Mouse (Mus musculus): ENCODE measurements around the gene Armt1. TPM values are rescaled to one million over a fixed set of nuclear protein-coding genes. Genes with fewer than 3 reads are reported as not detected.
"Not testable (repeated sequence)": the region's sequence is repeated elsewhere in the genome, so short reads cannot be mapped to it uniquely, and the experiment has no call there.

Gene Armt1
- polyA plus RNA-seq, 1 experiment = 8.4 TPM

GRCm38 (mm10) chr10:4405511-4405910 is 26.8 kb upstream of the Armt1 start:
- no peak overlapping the region for H3K27ac ChIP-seq (ENCODE audit: insufficient read depth, low read length)
- WGBS = 88% methylated on average over 5 of the region's 5 CpGs
- peaks cover 18% of the 10 kb centered on the region for H3K36me3 ChIP-seq (ENCODE audit: control insufficient read depth, insufficient read depth, low read length)
- DNase-seq (ENCODE audit: low read depth in 1 of 2, low spot score in 2 of 2) = no peak
- H3K27me3 ChIP-seq (ENCODE audit: control insufficient read depth, insufficient read depth, low read length) = no peaks in the 10 kb centered on the region
- H3K4me1 ChIP-seq (ENCODE audit: control insufficient read depth, insufficient read depth, insufficient read length) = no peaks in the 10 kb centered on the region
- no peak overlapping the region for H3K4me3 ChIP-seq (ENCODE audit: extremely low read depth, insufficient read depth, insufficient read length)
- TF ChIP-seq POLR2A (IDR thresholded peaks at IDR 0.05; ENCODE audit: low read depth, low read length) (no peak), CTCF (IDR thresholded peaks at IDR 0.05; ENCODE audit: extremely low read depth, insufficient read depth, insufficient read length, insufficient replicate concordance) (no peak)

- Histone ChIP-seq H3K36me3 (ENCODE audit: control insufficient read depth, insufficient read depth, low read length) (peaks cover 21% of the 10 kb centered on the region), H3K4me1 (ENCODE audit: control insufficient read depth, insufficient read depth, insufficient read length) (no peaks in the 10 kb centered on the region), H3K27me3 (ENCODE audit: control insufficient read depth, insufficient read depth, low read length) (no peaks in the 10 kb centered on the region), H3K27ac (ENCODE audit: insufficient read depth, low read length) (no peak overlapping the region), H3K4me3 (ENCODE audit: extremely low read depth, insufficient read depth, insufficient read length) (no peak overlapping the region)
- 94% methylated on average over 1 of the region's 1 CpGs for WGBS
- no peak for DNase-seq (ENCODE audit: low read depth in 1 of 2, low spot score in 2 of 2)
- TF ChIP-seq POLR2A (IDR thresholded peaks at IDR 0.05; ENCODE audit: low read depth, low read length) = no peak
- no peak for TF ChIP-seq CTCF (IDR thresholded peaks at IDR 0.05; ENCODE audit: extremely low read depth, insufficient read depth, insufficient read length, insufficient replicate concordance)
Measured at GRCm38 (mm10) chr10:4407191-4407590, 25.1 kb upstream of the Armt1 start.

- peak; percentile 17; the same call in 1 of the 2 replicates for TF ChIP-seq CTCF (IDR thresholded peaks at IDR 0.05; ENCODE audit: extremely low read depth, insufficient read depth, insufficient read length, insufficient replicate concordance)
- TF ChIP-seq POLR2A (IDR thresholded peaks at IDR 0.05; ENCODE audit: low read depth, low read length) = no peak
- H3K27ac ChIP-seq (ENCODE audit: insufficient read depth, low read length) = no peak overlapping the region
- H3K4me1 ChIP-seq (ENCODE audit: control insufficient read depth, insufficient read depth, insufficient read length) = no peaks in the 10 kb centered on the region
- H3K36me3 ChIP-seq (ENCODE audit: control insufficient read depth, insufficient read depth, low read length) = peaks cover 16% of the 10 kb centered on the region
- no peaks in the 10 kb centered on the region for H3K27me3 ChIP-seq (ENCODE audit: control insufficient read depth, insufficient read depth, low read length)
- no peak overlapping the region for H3K4me3 ChIP-seq (ENCODE audit: extremely low read depth, insufficient read depth, insufficient read length)
- WGBS = 69% methylated on average over 8 of the region's 8 CpGs
- no peak for DNase-seq (ENCODE audit: low read depth in 1 of 2, low spot score in 2 of 2)
Measured at GRCm38 (mm10) chr10:4425245-4425644, 7.0 kb upstream of the Armt1 start.

- peak overlapping the region; percentile 52; the same call in 1 of the 2 replicates for H3K27ac ChIP-seq (ENCODE audit: insufficient read depth, low read length)
- TF ChIP-seq CTCF (IDR thresholded peaks at IDR 0.05; ENCODE audit: extremely low read depth, insufficient read depth, insufficient read length, insufficient replicate concordance) = no peak
- no peak for TF ChIP-seq POLR2A (IDR thresholded peaks at IDR 0.05; ENCODE audit: low read depth, low read length)
- WGBS = 61% methylated on average over 8 of the region's 8 CpGs
Measured at GRCm38 (mm10) chr10:4430399-4430798, 1.9 kb upstream of the Armt1 start.

GRCm38 (mm10) chr10:4430826-4431225 is 1.4 kb upstream of the Armt1 start:
- TF ChIP-seq POLR2A (IDR thresholded peaks at IDR 0.05; ENCODE audit: low read depth, low read length) (no peak), CTCF (IDR thresholded peaks at IDR 0.05; ENCODE audit: extremely low read depth, insufficient read depth, insufficient read length, insufficient replicate concordance) (no peak)
- Histone ChIP-seq H3K27me3 (ENCODE audit: control insufficient read depth, insufficient read depth, low read length) (no peaks in the 10 kb centered on the region), H3K27ac (ENCODE audit: insufficient read depth, low read length) (peak overlapping the region; percentile 52), H3K4me1 (ENCODE audit: control insufficient read depth, insufficient read depth, insufficient read length) (peaks cover 9% of the 10 kb centered on the region; the same call in 1 of the 2 replicates), H3K36me3 (ENCODE audit: control insufficient read depth, insufficient read depth, low read length) (peaks cover 5% of the 10 kb centered on the region), H3K4me3 (ENCODE audit: extremely low read depth, insufficient read depth, insufficient read length) (no peak overlapping the region)
- DNase-seq (ENCODE audit: low read depth in 1 of 2, low spot score in 2 of 2) = no peak
- WGBS = 94% methylated on average over 3 of the region's 3 CpGs

More at GRCm38 (mm10) chr10:4430399-4430798, 1.9 kb upstream of the Armt1 start:
- no peaks in the 10 kb centered on the region for H3K27me3 ChIP-seq (ENCODE audit: control insufficient read depth, insufficient read depth, low read length)
- H3K36me3 ChIP-seq (ENCODE audit: control insufficient read depth, insufficient read depth, low read length) = peaks cover 8% of the 10 kb centered on the region
- H3K4me3 ChIP-seq (ENCODE audit: extremely low read depth, insufficient read depth, insufficient read length) = no peak overlapping the region
- DNase-seq (ENCODE audit: low read depth in 1 of 2, low spot score in 2 of 2) = peak in 1 of 2 experiments; percentile 29
- peaks cover 9% of the 10 kb centered on the region; the same call in 1 of the 2 replicates for H3K4me1 ChIP-seq (ENCODE audit: control insufficient read depth, insufficient read depth, insufficient read length)

- WGBS = 8% methylated on average over 5 of the region's 5 CpGs
- H3K4me1 ChIP-seq (ENCODE audit: control insufficient read depth, insufficient read depth, insufficient read length) = peaks cover 9% of the 10 kb centered on the region; the same call in 1 of the 2 replicates
- peak overlapping the region; percentile 71 for H3K27ac ChIP-seq (ENCODE audit: insufficient read depth, low read length)
- H3K4me3 ChIP-seq (ENCODE audit: extremely low read depth, insufficient read depth, insufficient read length) = peak overlapping the region; percentile 65
- no peak for DNase-seq (ENCODE audit: low read depth in 1 of 2, low spot score in 2 of 2)
- TF ChIP-seq CTCF (IDR thresholded peaks at IDR 0.05; ENCODE audit: extremely low read depth, insufficient read depth, insufficient read length, insufficient replicate concordance) = no peak
- TF ChIP-seq POLR2A (IDR thresholded peaks at IDR 0.05; ENCODE audit: low read depth, low read length) = no peak
- no peaks in the 10 kb centered on the region for H3K27me3 ChIP-seq (ENCODE audit: control insufficient read depth, insufficient read depth, low read length)
- peaks cover 3% of the 10 kb centered on the region for H3K36me3 ChIP-seq (ENCODE audit: control insufficient read depth, insufficient read depth, low read length)
Measured at GRCm38 (mm10) chr10:4431746-4432122, 533 bp upstream of the Armt1 start.

- Histone ChIP-seq H3K27ac (ENCODE audit: insufficient read depth, low read length) (peak overlapping the region; percentile 93), H3K27me3 (ENCODE audit: control insufficient read depth, insufficient read depth, low read length) (no peaks in the 10 kb centered on the region), H3K4me1 (ENCODE audit: control insufficient read depth, insufficient read depth, insufficient read length) (peaks cover 9% of the 10 kb centered on the region; the same call in 1 of the 2 replicates), H3K4me3 (ENCODE audit: extremely low read depth, insufficient read depth, insufficient read length) (peak overlapping the region; percentile 76), H3K36me3 (ENCODE audit: control insufficient read depth, insufficient read depth, low read length) (peaks cover 2% of the 10 kb centered on the region; the same call in 1 of the 2 replicates)
- TF ChIP-seq POLR2A (IDR thresholded peaks at IDR 0.05; ENCODE audit: low read depth, low read length) (no peak), CTCF (IDR thresholded peaks at IDR 0.05; ENCODE audit: extremely low read depth, insufficient read depth, insufficient read length, insufficient replicate concordance) (no peak)
- WGBS = 3% methylated on average over 19 of the region's 19 CpGs
- DNase-seq (ENCODE audit: low read depth in 1 of 2, low spot score in 2 of 2) = peak in 1 of 2 experiments; percentile 30
Measured at GRCm38 (mm10) chr10:4432996-4433755, 909 bp downstream of the Armt1 start.

GRCm38 (mm10) chr10:4433871-4434270 is 1.6 kb downstream of the Armt1 start:
- WGBS = 51% methylated on average over 2 of the region's 2 CpGs
- Histone ChIP-seq H3K27ac (ENCODE audit: insufficient read depth, low read length) (peak overlapping the region; percentile 81), H3K4me3 (ENCODE audit: extremely low read depth, insufficient read depth, insufficient read length) (0 out of 2 replicates have a peak overlapping the region, but pooled peaks have one; percentile 11)
- not testable (repeated sequence) for H3K36me3 ChIP-seq (ENCODE audit: control insufficient read depth, insufficient read depth, low read length); H3K27me3 ChIP-seq (ENCODE audit: control insufficient read depth, insufficient read depth, low read length); H3K4me1 ChIP-seq (ENCODE audit: control insufficient read depth, insufficient read depth, insufficient read length); DNase-seq (ENCODE audit: low read depth in 1 of 2, low spot score in 2 of 2)

All from spleen, adult 2 months (tissue).